Mouse (Mus musculus): ENCODE data around the gene Slc45a3. TPM values are rescaled to one million over a fixed set of nuclear protein-coding genes. Genes with fewer than 3 reads are reported as not detected.

Slc45a3 gene
- polyA plus RNA-seq, 1 experiment = 4.3 TPM

DNA sequence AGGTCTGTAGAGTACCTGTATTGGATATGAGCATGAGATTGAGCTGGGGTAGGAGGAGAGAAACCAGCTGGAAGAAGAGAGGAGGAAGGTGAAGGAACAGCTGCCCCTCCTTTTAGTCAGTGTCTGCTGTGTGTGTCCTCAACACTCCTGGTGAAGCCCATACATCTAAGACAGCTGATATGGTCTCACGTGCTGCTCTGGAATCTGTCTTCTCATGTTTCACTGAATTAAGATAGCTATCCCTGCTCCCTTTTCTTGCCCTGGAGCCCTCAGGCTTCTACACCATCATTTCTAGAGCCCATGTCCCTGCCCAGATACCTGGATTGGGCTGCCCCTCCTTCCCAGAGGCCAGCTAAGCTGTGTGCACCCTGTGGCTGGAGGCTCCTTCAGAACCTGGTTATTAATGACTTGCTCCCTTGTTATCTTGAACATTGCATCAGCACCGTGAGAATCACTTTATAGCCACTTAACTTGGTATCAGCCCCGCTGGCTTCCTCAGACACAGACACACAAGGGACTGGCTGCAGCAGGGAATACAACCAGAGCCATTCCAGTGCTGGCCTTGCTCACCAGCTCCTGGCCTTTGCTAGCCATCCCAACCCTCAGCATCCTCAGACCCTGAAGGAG, 7.5 kb upstream of the Slc45a3 start:
- 76% methylated on average over 3 of the region's 3 CpGs for WGBS
- Histone ChIP-seq H3K27ac (ENCODE audit: insufficient read depth, low read length) (no peak overlapping the region), H3K4me1 (ENCODE audit: control insufficient read depth, insufficient read depth, low read length) (no peaks in the 10 kb centered on the region), H3K27me3 (ENCODE audit: control insufficient read depth, insufficient read depth, low read length) (no peaks in the 10 kb centered on the region), H3K4me3 (replicated peaks; ENCODE audit: insufficient read depth, low read depth, low read length) (no peak overlapping the region)
- TF ChIP-seq POLR2A (IDR thresholded peaks at IDR 0.05; ENCODE audit: borderline replicate concordance, insufficient read depth, low read length) (no peak), CTCF (IDR thresholded peaks at IDR 0.05; ENCODE audit: borderline replicate concordance, insufficient read depth, low read depth, low read length) (no peak)
- no peak for DNase-seq

GRCm38 (mm10) chr1:131957416-131957815, 5.4 kb upstream of the Slc45a3 start:
- WGBS = 86% methylated on average over 5 of the region's 5 CpGs
- Histone ChIP-seq H3K27ac (ENCODE audit: insufficient read depth, low read length) (no peak overlapping the region), H3K4me3 (replicated peaks; ENCODE audit: insufficient read depth, low read depth, low read length) (no peak overlapping the region), H3K4me1 (ENCODE audit: control insufficient read depth, insufficient read depth, low read length) (no peaks in the 10 kb centered on the region), H3K27me3 (ENCODE audit: control insufficient read depth, insufficient read depth, low read length) (no peaks in the 10 kb centered on the region)
- no peak for DNase-seq
- TF ChIP-seq POLR2A (IDR thresholded peaks at IDR 0.05; ENCODE audit: borderline replicate concordance, insufficient read depth, low read length) (no peak), CTCF (IDR thresholded peaks at IDR 0.05; ENCODE audit: borderline replicate concordance, insufficient read depth, low read depth, low read length) (no peak)

GRCm38 (mm10) chr1:131961004-131961403, 1.8 kb upstream of the Slc45a3 start:
- H3K27ac ChIP-seq (ENCODE audit: insufficient read depth, low read length) = no peak overlapping the region
- no peak overlapping the region for H3K4me3 ChIP-seq (replicated peaks; ENCODE audit: insufficient read depth, low read depth, low read length)
- no peak for DNase-seq
- 70% methylated on average over 2 of the region's 2 CpGs for WGBS
- TF ChIP-seq POLR2A (IDR thresholded peaks at IDR 0.05; ENCODE audit: borderline replicate concordance, insufficient read depth, low read length) = no peak
- no peak for TF ChIP-seq CTCF (IDR thresholded peaks at IDR 0.05; ENCODE audit: borderline replicate concordance, insufficient read depth, low read depth, low read length)
- peaks cover 1% of the 10 kb centered on the region; the same call in 1 of the 2 replicates for H3K27me3 ChIP-seq (ENCODE audit: control insufficient read depth, insufficient read depth, low read length)
- no peaks in the 10 kb centered on the region for H3K4me1 ChIP-seq (ENCODE audit: control insufficient read depth, insufficient read depth, low read length)

DNA sequence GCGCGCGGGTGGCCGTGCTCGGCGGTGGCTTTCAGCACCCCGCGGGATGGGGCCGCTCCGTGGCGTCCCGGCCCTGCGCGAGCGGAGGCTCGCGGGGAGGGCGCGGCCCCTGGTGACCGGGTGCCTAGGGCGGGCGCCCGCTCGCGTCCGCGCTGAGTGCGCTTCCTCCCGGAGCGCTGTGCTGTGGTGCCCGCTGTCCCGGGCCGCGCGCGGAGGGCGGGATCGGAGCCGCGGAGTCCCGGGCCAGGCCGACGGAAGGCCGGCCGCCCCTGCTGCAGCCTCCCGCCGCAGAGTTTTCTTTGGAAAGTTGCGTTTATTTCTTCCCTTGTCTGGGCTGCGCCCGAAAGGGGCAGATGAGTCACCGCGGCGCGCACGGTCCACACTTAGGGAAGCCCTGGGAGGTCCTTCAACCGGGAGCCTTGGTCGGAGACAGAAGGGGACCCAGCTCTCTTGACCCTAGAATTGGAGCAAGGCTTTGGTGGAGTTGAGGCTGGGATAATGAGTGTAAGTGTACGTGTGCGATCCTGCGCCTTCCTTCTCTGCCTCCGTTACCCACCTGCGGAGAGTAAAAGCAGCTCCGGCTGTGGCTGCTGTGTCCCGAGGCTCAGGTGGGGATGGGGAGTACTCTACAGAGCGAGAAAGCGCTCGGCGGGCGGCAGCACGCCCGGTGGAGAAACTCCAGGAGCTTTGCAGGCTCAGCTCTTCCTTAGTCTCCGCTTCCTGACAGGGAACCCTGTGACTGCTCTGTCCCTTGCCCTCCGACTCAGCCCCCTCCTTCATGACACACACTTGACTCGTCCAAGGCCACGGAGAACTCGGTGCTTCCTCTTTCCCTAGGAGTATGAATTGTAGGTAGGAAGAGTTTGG, 551 bp downstream of the Slc45a3 start:
- 2% methylated on average over 72 of the region's 76 CpGs for WGBS
- H3K27ac ChIP-seq (ENCODE audit: insufficient read depth, low read length) = no peak overlapping the region
- H3K27me3 ChIP-seq (ENCODE audit: control insufficient read depth, insufficient read depth, low read length) = peaks cover 1% of the 10 kb centered on the region; the same call in 1 of the 2 replicates
- no peak for TF ChIP-seq CTCF (IDR thresholded peaks at IDR 0.05; ENCODE audit: borderline replicate concordance, insufficient read depth, low read depth, low read length)
- no peak for TF ChIP-seq POLR2A (IDR thresholded peaks at IDR 0.05; ENCODE audit: borderline replicate concordance, insufficient read depth, low read length)
- peak overlapping the region; percentile 46 for H3K4me3 ChIP-seq (replicated peaks; ENCODE audit: insufficient read depth, low read depth, low read length)
- no peak for DNase-seq
- no peaks in the 10 kb centered on the region for H3K4me1 ChIP-seq (ENCODE audit: control insufficient read depth, insufficient read depth, low read length)

DNA sequence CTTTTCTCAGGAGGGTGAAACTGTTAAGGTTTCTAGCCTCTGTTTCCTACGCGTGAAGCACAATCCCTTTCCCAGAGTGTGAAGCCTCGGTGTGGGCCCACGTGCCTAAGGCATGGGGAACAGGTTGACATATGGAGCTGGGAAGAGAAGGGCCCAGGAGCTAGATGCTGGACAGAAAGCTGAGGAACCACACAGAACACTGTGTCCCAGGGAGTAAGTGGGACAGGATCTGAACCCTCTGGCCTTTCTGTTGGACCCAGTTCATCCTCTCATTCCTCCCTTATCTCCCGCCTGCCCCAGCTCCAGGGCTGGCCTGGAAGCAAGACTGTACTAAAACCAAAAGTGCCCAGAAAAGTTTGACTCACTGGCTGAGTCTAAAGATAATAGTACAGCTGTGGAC, 1.3 kb downstream of the Slc45a3 start:
- TF ChIP-seq POLR2A (IDR thresholded peaks at IDR 0.05; ENCODE audit: borderline replicate concordance, insufficient read depth, low read length) (no peak), CTCF (IDR thresholded peaks at IDR 0.05; ENCODE audit: borderline replicate concordance, insufficient read depth, low read depth, low read length) (no peak)
- DNase-seq = no peak
- Histone ChIP-seq H3K27ac (ENCODE audit: insufficient read depth, low read length) (no peak overlapping the region), H3K4me3 (replicated peaks; ENCODE audit: insufficient read depth, low read depth, low read length) (no peak overlapping the region), H3K4me1 (ENCODE audit: control insufficient read depth, insufficient read depth, low read length) (no peaks in the 10 kb centered on the region; the same call in 1 of the 2 replicates), H3K27me3 (ENCODE audit: control insufficient read depth, insufficient read depth, low read length) (peaks cover 1% of the 10 kb centered on the region; the same call in 1 of the 2 replicates)
- WGBS = 74% methylated on average over 5 of the region's 5 CpGs

DNA sequence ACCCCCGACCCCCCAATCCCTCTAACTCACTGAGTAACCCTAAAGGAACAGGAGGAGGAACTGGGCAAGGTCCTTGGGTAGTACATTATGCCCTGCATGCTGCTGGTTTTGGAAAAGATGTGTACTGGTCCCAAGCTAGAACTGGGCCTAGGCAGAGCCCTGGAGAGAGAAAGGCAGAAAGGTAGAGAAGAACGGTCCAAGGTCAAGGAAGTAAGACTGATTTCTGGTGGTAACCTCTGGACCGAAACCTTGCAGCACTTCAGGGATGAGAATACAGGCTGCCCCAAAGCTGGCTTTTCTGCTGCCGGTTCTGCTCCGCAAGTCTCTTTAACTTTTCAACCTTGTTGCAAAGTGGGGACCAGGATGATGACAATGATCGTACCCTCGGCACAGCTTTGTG, 1.8 kb downstream of the Slc45a3 start:
- H3K4me1 ChIP-seq (ENCODE audit: control insufficient read depth, insufficient read depth, low read length) = no peaks in the 10 kb centered on the region; the same call in 1 of the 2 replicates
- H3K4me3 ChIP-seq (replicated peaks; ENCODE audit: insufficient read depth, low read depth, low read length) = no peak overlapping the region
- H3K27ac ChIP-seq (ENCODE audit: insufficient read depth, low read length) = no peak overlapping the region
- WGBS = 90% methylated on average over 7 of the region's 7 CpGs
- peaks cover 1% of the 10 kb centered on the region; the same call in 1 of the 2 replicates for H3K27me3 ChIP-seq (ENCODE audit: control insufficient read depth, insufficient read depth, low read length)
- no peak for DNase-seq
- no peak for TF ChIP-seq POLR2A (IDR thresholded peaks at IDR 0.05; ENCODE audit: borderline replicate concordance, insufficient read depth, low read length)
- TF ChIP-seq CTCF (IDR thresholded peaks at IDR 0.05; ENCODE audit: borderline replicate concordance, insufficient read depth, low read depth, low read length) = no peak

DNA sequence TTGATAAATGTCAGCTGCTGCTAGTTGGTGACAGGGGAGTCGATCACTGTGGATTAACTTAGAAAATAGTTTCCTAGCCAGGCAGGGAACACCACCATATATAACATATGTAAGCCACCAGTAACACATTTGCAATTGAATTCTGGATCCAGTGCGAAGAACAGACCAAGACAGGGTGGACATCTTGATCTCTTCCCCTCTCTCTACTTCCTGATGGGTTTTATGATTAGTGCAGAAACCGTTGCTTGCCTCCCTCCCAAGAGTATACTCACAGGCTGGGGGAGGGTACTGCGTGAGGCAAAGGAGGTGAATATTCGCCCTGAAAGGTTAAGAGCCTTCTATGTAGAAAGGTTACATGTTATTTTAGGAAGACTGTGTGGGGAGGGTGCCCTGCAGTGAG, 3.1 kb downstream of the Slc45a3 start:
- H3K27me3 ChIP-seq (ENCODE audit: control insufficient read depth, insufficient read depth, low read length) = peaks cover 1% of the 10 kb centered on the region; the same call in 1 of the 2 replicates
- H3K4me1 ChIP-seq (ENCODE audit: control insufficient read depth, insufficient read depth, low read length) = no peaks in the 10 kb centered on the region; the same call in 1 of the 2 replicates
- H3K4me3 ChIP-seq (replicated peaks; ENCODE audit: insufficient read depth, low read depth, low read length) = no peak overlapping the region
- no peak for DNase-seq
- 78% methylated on average over 5 of the region's 5 CpGs for WGBS
- TF ChIP-seq POLR2A (IDR thresholded peaks at IDR 0.05; ENCODE audit: borderline replicate concordance, insufficient read depth, low read length) (no peak), CTCF (IDR thresholded peaks at IDR 0.05; ENCODE audit: borderline replicate concordance, insufficient read depth, low read depth, low read length) (no peak)
- no peak overlapping the region for H3K27ac ChIP-seq (ENCODE audit: insufficient read depth, low read length)
